23 mouse cellular contexts compared by ENCODE assay signal in the genomic region with DNA sequence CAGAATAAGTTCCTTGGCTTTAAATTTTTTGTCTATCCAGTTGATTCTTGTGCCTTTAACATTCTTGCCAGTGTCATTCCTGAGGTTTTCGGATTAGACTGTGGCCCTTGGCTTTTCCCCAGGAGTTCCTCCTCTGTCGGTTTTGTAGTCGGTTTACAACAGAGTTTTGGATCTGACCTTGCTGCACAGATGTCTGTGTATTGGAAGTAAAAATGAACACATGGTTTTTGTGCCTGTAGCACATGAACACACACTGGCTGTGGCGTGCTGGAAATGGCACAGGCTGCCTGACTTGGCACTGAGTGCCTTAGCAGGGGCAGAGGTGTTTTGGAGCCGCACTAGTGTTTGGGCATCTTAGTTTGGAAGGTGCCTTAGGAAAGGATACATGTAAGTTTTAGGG. TPM values are rescaled to one million over a fixed set of nuclear protein-coding genes. Genes with fewer than 3 reads are reported as not detected.
DNase-seq lines count a peak whose midpoint lies in the region; ATAC-seq and TF ChIP-seq lines count a peak whose summit lies in the region.
"Had no signal": no experiment of that assay in that cellular context is flagged by ENCODE, and none has a peak within 500 bp of the region (broad histone marks: within the 10 kb centered on the region; RNA-seq: fewer than 3 reads in every experiment).

No protein-coding gene starts in this region.

- 0 out of 2 replicates have a peak, but pooled peaks cover 3% of the 10 kb centered on the region for H3K36me3 ChIP-seq in forebrain, embryonic 15.5 days
- peaks cover 3% of the 10 kb centered on the region; the same call in 1 of the 2 replicates for H3K36me3 ChIP-seq in forebrain, postnatal 0 days (ENCODE audit: insufficient read depth)
- H3K36me3 ChIP-seq: heart, embryonic 12.5 days; neural tube, embryonic 13.5 days had no signal

- peaks cover 66% of the 10 kb centered on the region for H3K4me1 ChIP-seq in forebrain, embryonic 15.5 days
- H3K4me1 ChIP-seq in forebrain, postnatal 0 days (ENCODE audit: insufficient read depth) = peaks cover 31% of the 10 kb centered on the region
- H3K4me1 ChIP-seq in cerebellum, adult 2 months (ENCODE audit: control insufficient read depth, insufficient read depth, low read length) = peaks cover 31% of the 10 kb centered on the region

- H3K9ac ChIP-seq in forebrain, embryonic 15.5 days (replicated peaks) = no peak overlapping the region
- no peak overlapping the region for H3K9ac ChIP-seq in forebrain, postnatal 0 days
- H3K9ac ChIP-seq: heart, embryonic 12.5 days; limb, embryonic 15.5 days; neural tube, embryonic 13.5 days had no signal

- TF ChIP-seq CTCF in forebrain, postnatal 0 days (IDR thresholded peaks at IDR 0.05; ENCODE audit: low read depth) = no peak
- TF ChIP-seq CTCF in cerebellum, adult 2 months (IDR thresholded peaks at IDR 0.05; ENCODE audit: borderline replicate concordance, insufficient read depth, low read depth, low read length) = no peak

- TF ChIP-seq POLR2A in cerebellum, adult 2 months (IDR thresholded peaks at IDR 0.05; ENCODE audit: borderline replicate concordance, insufficient read depth, low read length) = no peak

- H3K4me2 ChIP-seq in forebrain, embryonic 15.5 days (replicated peaks) = no peak overlapping the region
- H3K4me2 ChIP-seq in forebrain, postnatal 0 days (ENCODE audit: low read depth) = no peak overlapping the region
- H3K4me2 ChIP-seq: heart, embryonic 12.5 days; limb, embryonic 15.5 days; neural tube, embryonic 13.5 days had no signal

- ATAC-seq in forebrain, embryonic 15.5 days (replicated peaks) = no peak
- ATAC-seq in forebrain, postnatal 0 days = no peak
- no peak for ATAC-seq in megakaryocyte progenitor cell, adult 5-6 weeks (replicated peaks; ENCODE audit: poor library complexity)
- ATAC-seq: CD4-positive, CD25-positive, alpha-beta regulatory T cell, adult 4 months; hindbrain, postnatal 0 days; intestine, embryonic 16.5 days; midbrain, embryonic 16.5 days had no signal

- 63% methylated on average over 5 of the region's 5 CpGs for WGBS in forebrain, embryonic 15.5 days
- 52% methylated on average over 5 of the region's 5 CpGs for WGBS in forebrain, postnatal 0 days
- WGBS in cerebellum, adult 2 months = 8% methylated on average over 5 of the region's 5 CpGs

- H3K27me3 ChIP-seq in forebrain, embryonic 15.5 days = no peaks in the 10 kb centered on the region
- H3K27me3 ChIP-seq in forebrain, postnatal 0 days (ENCODE audit: insufficient read depth, low read length) = no peaks in the 10 kb centered on the region
- no peaks in the 10 kb centered on the region for H3K27me3 ChIP-seq in cerebellum, adult 2 months (ENCODE audit: control insufficient read depth, insufficient read depth, low read length)
- H3K27me3 ChIP-seq: heart, embryonic 12.5 days; limb, embryonic 15.5 days; neural tube, embryonic 13.5 days had no signal

- DNase-seq in forebrain, postnatal 0 days = no peak
- DNase-seq in layer of hippocampus, adult 9-11 months = peak; percentile 38
- no peak for DNase-seq in layer of hippocampus, postnatal 10 days (ENCODE audit: low spot score in 2 of 2)
- DNase-seq in cerebellum, adult 2 months = peak; percentile 64 to 74
- DNase-seq in cerebellum, postnatal 25 days = peak; percentile 61 to 64
- DNase-seq in thymus, postnatal 36 days = no peak
- DNase-seq: adrenal gland, postnatal 25 days; heart, postnatal 14 days; lung, postnatal 4 days; right cerebral cortex, postnatal 4 days; thymus, postnatal 4 days had no signal

- no peaks in the 10 kb centered on the region for H3K9me3 ChIP-seq in forebrain, embryonic 15.5 days
- no peaks in the 10 kb centered on the region for H3K9me3 ChIP-seq in forebrain, postnatal 0 days (ENCODE audit: low read length)
- H3K9me3 ChIP-seq: heart, embryonic 12.5 days; limb, embryonic 15.5 days; neural tube, embryonic 13.5 days had no signal

- peak overlapping the region; percentile 58; the same call in 1 of the 2 replicates for H3K27ac ChIP-seq in forebrain, embryonic 15.5 days (replicated peaks)
- H3K27ac ChIP-seq in forebrain, postnatal 0 days (ENCODE audit: low read depth, low read length) = no peak overlapping the region
- H3K27ac ChIP-seq in cerebellum, adult 2 months (ENCODE audit: insufficient read depth, low read length) = peak overlapping the region; percentile 88
- H3K27ac ChIP-seq: hindbrain, postnatal 0 days; limb, embryonic 15.5 days; neural tube, embryonic 13.5 days had no signal

- no peak overlapping the region for H3K4me3 ChIP-seq in forebrain, embryonic 15.5 days
- H3K4me3 ChIP-seq in forebrain, postnatal 0 days (ENCODE audit: low read depth, low read length) = no peak overlapping the region
- H3K4me3 ChIP-seq in cerebellum, adult 2 months (replicated peaks; ENCODE audit: insufficient read depth, low read depth, low read length) = peak overlapping the region; percentile 36
- H3K4me3 ChIP-seq: heart, embryonic 12.5 days; limb, embryonic 15.5 days; myocyte; neural tube, embryonic 13.5 days had no signal

RNA-seq across cellular contexts. Expression of a gene that starts 6.2 kb away (rescaled TPM):
- polyA plus RNA-seq in forebrain, embryonic 15.5 days (2015; fragmentation: Nextera tagmentation; extraction: Ambion mirVana) = 10.1 and 10.6 TPM in 2 replicates
- total RNA-seq in forebrain, postnatal 0 days (2014; rRNA removed) = 54.9 and 64.3 TPM in 2 replicates
- polyA plus RNA-seq in forebrain, postnatal 0 days (2015; fragmentation: Nextera tagmentation; extraction: Ambion mirVana) = 5.3 and 6.4 TPM in 2 replicates
- 10 to 100 TPM; 69.2 to 72.6 TPM for total RNA-seq in layer of hippocampus, postnatal 10 days (2021)
- 54.3 and 61.2 TPM in 2 replicates for polyA plus RNA-seq in cerebellum, adult 2 months (2012; rRNA removed)
- total RNA-seq in megakaryocyte progenitor cell, adult 5-6 weeks (2015) = 5.3 and 7.2 TPM in 2 replicates
- total RNA-seq in megakaryocyte progenitor cell, adult 5-6 weeks (2017) = 10.2 and 11.0 TPM in 2 replicates

RNA-seq across cellular contexts. Expression of a gene that starts 16.6 kb away (rescaled TPM):
- polyA plus RNA-seq in forebrain, embryonic 15.5 days (2015; fragmentation: Nextera tagmentation; extraction: Ambion mirVana) = 0.18 and 0.33 TPM in 2 replicates
- total RNA-seq in forebrain, postnatal 0 days (2014; rRNA removed) = 0.46 and 0.62 TPM in 2 replicates
- polyA plus RNA-seq in forebrain, postnatal 0 days (2015; fragmentation: Nextera tagmentation; extraction: Ambion mirVana) = 0.21 and 0.45 TPM in 2 replicates
- total RNA-seq in layer of hippocampus, postnatal 10 days (2021) = under 1 TPM; 0.34 to 0.42 TPM
- polyA plus RNA-seq in cerebellum, adult 2 months (2012; rRNA removed) = 0.62 and 0.87 TPM in 2 replicates
- total RNA-seq in megakaryocyte progenitor cell, adult 5-6 weeks (2015) = 0.02 and 0.05 TPM in 2 replicates
- 0.10 TPM in 1 of 2 replicates, not detected in the other for total RNA-seq in megakaryocyte progenitor cell, adult 5-6 weeks (2017)
- polyA plus RNA-seq: hindbrain, embryonic 11.5 days; liver, embryonic 16.5 days had no signal

RNA-seq across cellular contexts. Expression of a gene that starts 46.8 kb away (rescaled TPM):
- polyA plus RNA-seq in forebrain, embryonic 15.5 days (2015; fragmentation: Nextera tagmentation; extraction: Ambion mirVana) = 7.1 and 8.4 TPM in 2 replicates
- total RNA-seq in forebrain, postnatal 0 days (2014; rRNA removed) = 52.7 and 52.9 TPM in 2 replicates
- 7.0 and 10.2 TPM in 2 replicates for polyA plus RNA-seq in forebrain, postnatal 0 days (2015; fragmentation: Nextera tagmentation; extraction: Ambion mirVana)
- total RNA-seq in layer of hippocampus, postnatal 10 days (2021) = 10 to 100 TPM; 73.3 to 77.4 TPM
- 68.9 and 77.2 TPM in 2 replicates for polyA plus RNA-seq in cerebellum, adult 2 months (2012; rRNA removed)
- total RNA-seq in megakaryocyte progenitor cell, adult 5-6 weeks (2015) = 6.3 and 8.0 TPM in 2 replicates
- 5.6 and 6.1 TPM in 2 replicates for total RNA-seq in megakaryocyte progenitor cell, adult 5-6 weeks (2017)
- polyA plus RNA-seq: CD4-positive, CD25-positive, alpha-beta regulatory T cell, adult 4 months had no signal

RNA-seq across cellular contexts. Expression of a gene that starts 53.0 kb away (rescaled TPM):
- 39.0 and 40.6 TPM in 2 replicates for polyA plus RNA-seq in forebrain, embryonic 15.5 days (2015; fragmentation: Nextera tagmentation; extraction: Ambion mirVana)
- total RNA-seq in forebrain, postnatal 0 days (2014; rRNA removed) = 29.0 and 34.9 TPM in 2 replicates
- 33.3 and 37.7 TPM in 2 replicates for polyA plus RNA-seq in forebrain, postnatal 0 days (2015; fragmentation: Nextera tagmentation; extraction: Ambion mirVana)
- total RNA-seq in layer of hippocampus, postnatal 10 days (2021) = 10 to 100 TPM; 22.8 to 23.7 TPM
- polyA plus RNA-seq in cerebellum, adult 2 months (2012; rRNA removed) = 37.8 and 40.6 TPM in 2 replicates
- 34.7 and 43.6 TPM in 2 replicates for total RNA-seq in megakaryocyte progenitor cell, adult 5-6 weeks (2015)
- total RNA-seq in megakaryocyte progenitor cell, adult 5-6 weeks (2017) = 22.4 and 23.1 TPM in 2 replicates

Comparison
In these comparisons a context has a peak if more than half of its experiments do, and no peak if none do; other contexts are left out.
1. DNase-seq: peak in layer of hippocampus, adult 9-11 months (single experiment), cerebellum, adult 2 months (2 of 2) and cerebellum, postnatal 25 days (2 of 2); none in forebrain, postnatal 0 days (single experiment), layer of hippocampus, postnatal 10 days (0 of 2) and thymus, postnatal 36 days (0 of 2).